Mouse (Mus musculus): ENCODE measurements around the gene Masp2.

DNA sequence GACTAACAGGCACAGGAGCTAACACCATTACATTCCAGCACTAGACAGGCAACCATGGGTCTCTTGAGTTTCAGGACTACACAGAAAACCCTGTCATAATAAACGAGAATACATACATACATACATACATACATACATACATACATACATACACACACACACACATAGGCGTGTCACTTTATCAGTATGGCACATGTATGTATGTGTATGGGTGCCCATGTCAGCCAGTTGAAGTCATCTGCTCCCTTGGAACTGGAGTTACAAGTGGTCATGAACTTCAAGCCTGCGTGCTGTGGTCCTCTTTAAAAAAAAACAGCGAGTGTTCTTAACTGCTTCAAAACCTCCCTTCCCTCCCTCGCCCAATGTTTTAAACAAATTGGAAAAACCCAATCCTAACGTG is 44.6 kb upstream of the Masp2 start:
- TF ChIP-seq CTCF (IDR thresholded peaks at IDR 0.05; ENCODE audit: control insufficient read depth, insufficient read depth, insufficient replicate concordance, low read depth, low read length) (no peak), POLR2A (IDR thresholded peaks at IDR 0.05; ENCODE audit: control insufficient read depth, low read depth, low read length) (no peak)
